Mouse (Mus musculus): ENCODE data around the gene Il13ra1. TPM values are rescaled to one million over a fixed set of nuclear protein-coding genes. Genes with fewer than 3 reads are reported as not detected.

The Il13ra1 gene
- polyA plus RNA-seq, 1 experiment from 2014 or later = 31.5 TPM

DNA sequence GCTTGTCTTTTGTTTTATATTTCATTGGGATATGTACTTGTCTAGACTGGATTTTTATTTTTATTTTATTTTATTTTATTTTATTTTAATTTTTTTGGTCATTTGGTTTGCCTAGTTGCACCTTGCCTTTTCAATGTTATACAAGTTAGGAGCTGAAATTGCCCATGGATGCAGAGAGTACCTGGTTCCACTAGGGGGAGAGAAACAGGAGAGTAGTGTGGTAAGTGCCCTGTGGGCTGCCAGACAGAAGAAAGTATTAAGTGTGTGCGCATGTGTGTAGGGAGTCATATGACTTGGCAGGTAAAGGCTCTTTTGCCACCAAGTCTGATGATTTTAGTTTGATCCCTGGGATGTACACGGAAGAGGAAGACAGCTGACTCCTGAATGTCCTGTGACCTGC is 97.6 kb downstream of the Il13ra1 start:
- no peak for ATAC-seq (ENCODE audit: borderline replicate concordance, extremely low read depth, low FRiP score, low TSS enrichment)
- no peak overlapping the region for H3K4me3 ChIP-seq
- H3K27me3 ChIP-seq = no peaks in the 10 kb centered on the region
- H3K9me3 ChIP-seq = no peaks in the 10 kb centered on the region
- H3K36me3 ChIP-seq = no peaks in the 10 kb centered on the region
- 58% methylated on average over 2 of the region's 2 CpGs for WGBS
- no peak overlapping the region for H3K4me2 ChIP-seq
- no peak overlapping the region for H3K9ac ChIP-seq
- H3K27ac ChIP-seq = no peak overlapping the region
- no peaks in the 10 kb centered on the region for H3K4me1 ChIP-seq

DNA sequence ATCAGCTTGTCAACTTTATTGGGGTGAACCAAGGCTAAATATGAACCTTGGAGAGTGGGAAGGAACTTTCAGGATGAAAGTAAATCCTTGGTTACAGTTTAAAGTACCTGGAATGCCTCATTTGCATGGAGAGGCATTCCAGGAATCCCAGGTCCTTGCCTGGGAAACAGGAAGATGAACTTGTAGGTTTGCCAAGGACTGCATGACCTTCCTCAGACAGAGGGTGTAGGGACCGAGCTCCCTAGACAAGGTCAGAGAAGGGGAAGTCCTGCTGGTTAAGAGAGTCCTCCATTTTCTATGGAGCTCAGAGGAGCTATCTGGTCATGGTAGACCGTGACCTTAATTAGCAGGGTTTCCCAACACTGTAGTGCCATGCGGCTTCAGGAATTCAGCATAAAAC is 99.3 kb downstream of the Il13ra1 start:
- H3K4me2 ChIP-seq = no peak overlapping the region
- no peak overlapping the region for H3K9ac ChIP-seq
- H3K27ac ChIP-seq = no peak overlapping the region
- WGBS = 57% methylated on average over 3 of the region's 3 CpGs
- no peaks in the 10 kb centered on the region for H3K36me3 ChIP-seq
- no peak overlapping the region for H3K4me3 ChIP-seq
- no peak for ATAC-seq (ENCODE audit: borderline replicate concordance, extremely low read depth, low FRiP score, low TSS enrichment)
- no peaks in the 10 kb centered on the region for H3K4me1 ChIP-seq
- no peaks in the 10 kb centered on the region for H3K27me3 ChIP-seq
- H3K9me3 ChIP-seq = no peaks in the 10 kb centered on the region

Other genes starting within 250 kb of the Il13ra1 start
- gene Dock11, start 223.3 kb upstream of the Il13ra1 start, polyA plus RNA-seq (2015; fragmentation: Nextera tagmentation; extraction: Ambion mirVana) = 6.1 and 8.3 TPM in 2 replicates
- gene Zcchc12, start 83.8 kb downstream of the Il13ra1 start, polyA plus RNA-seq (2015; fragmentation: Nextera tagmentation; extraction: Ambion mirVana) = 2.0 and 2.5 TPM in 2 replicates
- 0.69 and 1.2 TPM in 2 replicates for gene Lonrf3, start 216.2 kb downstream of the Il13ra1 start, polyA plus RNA-seq (2015; fragmentation: Nextera tagmentation; extraction: Ambion mirVana)